Mouse (Mus musculus) activated CD4-positive, CD25-positive, alpha-beta regulatory T cell, adult 4 months (primary cell): ENCODE results near the gene Itpr1. TPM values are rescaled to one million over a fixed set of nuclear protein-coding genes. Genes with fewer than 3 reads are reported as not detected.
A peak's percentile ranks its signal among the peaks of the same experiment; 100 is the strongest.

ENCODE experiments used
- ATAC-seq: one replicate; pipeline ENCODE4 v1.8.0; 2017
- polyA plus RNA-seq, 2 experiments: library from polyadenylated mRNA; unstranded; fragments of 100-300 nt; shearing (Covaris generic); gene quantifications; one replicate each; pipeline ENCODE4 v1.2.1; 2017

The Itpr1 gene
- polyA plus RNA-seq, 2 experiments from 2014 or later: 15.8 to 21.2 TPM

DNA sequence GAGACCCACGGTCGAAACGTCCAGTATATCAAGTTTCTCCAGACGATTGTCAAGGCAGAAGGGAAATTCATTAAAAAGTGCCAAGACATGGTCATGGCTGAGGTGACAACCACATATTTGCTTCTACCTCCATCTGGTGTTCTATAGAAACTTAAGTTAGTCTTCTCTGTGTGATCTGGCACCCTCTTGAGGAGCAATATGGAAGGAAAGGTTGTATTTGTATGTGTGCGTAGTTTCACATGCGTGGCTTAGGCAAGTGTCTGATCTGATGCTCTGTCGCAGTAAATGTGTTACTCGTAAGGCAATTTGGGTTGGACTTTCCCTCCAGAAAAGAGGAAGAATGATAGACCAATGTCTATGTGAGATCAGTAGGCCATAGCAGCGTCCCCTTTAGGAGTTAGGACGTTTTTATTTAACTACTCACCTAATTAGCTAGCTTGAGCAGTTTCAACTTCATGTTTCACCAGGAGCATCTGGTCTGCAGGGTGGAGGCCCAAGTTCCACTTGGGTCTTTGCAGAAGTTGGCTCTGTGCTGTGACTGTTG, 188.6 kb downstream of the Itpr1 start:
- ATAC-seq: no peak

DNA sequence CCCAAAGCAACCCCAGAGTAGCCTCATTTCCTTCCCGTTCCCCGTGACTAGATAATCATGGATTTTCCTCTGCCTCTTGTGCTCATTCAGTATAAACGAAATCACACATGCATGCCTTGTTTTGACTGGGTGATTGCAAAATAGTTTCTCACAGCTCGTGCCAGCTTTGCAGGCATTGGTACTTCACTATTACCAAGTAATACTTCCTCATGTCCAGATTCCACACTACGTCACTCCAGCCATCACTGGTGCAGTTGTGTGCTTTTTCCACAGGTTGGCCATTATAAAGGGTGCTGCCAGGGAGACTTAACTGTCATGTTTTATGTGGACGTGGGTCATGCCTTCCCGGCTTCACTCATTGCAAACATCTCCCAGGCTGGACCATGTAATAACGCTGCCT, 191.8 kb downstream of the Itpr1 start:
- ATAC-seq: no peak

DNA sequence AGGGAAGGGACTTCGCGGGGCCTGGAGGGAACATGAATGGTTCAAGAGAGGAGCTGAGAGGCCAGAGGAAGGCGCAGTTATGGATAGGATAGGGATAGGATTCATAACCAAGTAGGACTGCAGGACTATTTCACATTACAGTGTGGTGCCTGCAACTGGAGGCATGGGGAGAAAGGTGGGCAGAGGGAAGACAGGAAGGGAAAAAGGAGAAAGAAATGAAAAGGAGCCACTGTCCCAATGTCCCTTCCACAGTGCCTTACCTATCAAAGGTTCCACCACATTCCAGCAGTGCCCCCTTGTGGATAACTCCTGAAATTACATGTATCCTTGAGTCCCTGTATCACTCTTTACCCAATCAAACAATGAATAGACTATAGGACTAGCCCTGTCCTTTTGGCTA, 195.2 kb downstream of the Itpr1 start:
- ATAC-seq: peak; percentile 85

DNA sequence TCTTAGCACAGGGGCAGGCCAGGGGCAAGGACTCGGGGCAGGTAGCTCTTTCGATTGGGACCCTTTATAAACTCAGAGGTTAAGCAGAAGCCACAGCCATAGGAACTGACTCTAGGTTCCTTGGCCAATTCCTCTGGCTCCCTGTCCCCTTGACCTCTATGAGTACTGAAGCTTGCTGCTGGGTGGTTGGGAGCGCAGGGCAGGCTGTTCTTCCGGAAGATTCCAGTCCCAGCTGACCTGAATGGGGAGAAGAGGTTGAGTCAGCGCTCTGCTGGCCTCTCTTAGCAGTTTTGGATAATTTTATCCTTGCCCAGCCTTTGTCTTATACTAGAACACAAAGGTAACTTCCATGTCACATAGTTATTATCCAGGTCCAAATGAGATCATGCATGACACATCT, 195.8 kb downstream of the Itpr1 start:
- no peak for ATAC-seq

DNA sequence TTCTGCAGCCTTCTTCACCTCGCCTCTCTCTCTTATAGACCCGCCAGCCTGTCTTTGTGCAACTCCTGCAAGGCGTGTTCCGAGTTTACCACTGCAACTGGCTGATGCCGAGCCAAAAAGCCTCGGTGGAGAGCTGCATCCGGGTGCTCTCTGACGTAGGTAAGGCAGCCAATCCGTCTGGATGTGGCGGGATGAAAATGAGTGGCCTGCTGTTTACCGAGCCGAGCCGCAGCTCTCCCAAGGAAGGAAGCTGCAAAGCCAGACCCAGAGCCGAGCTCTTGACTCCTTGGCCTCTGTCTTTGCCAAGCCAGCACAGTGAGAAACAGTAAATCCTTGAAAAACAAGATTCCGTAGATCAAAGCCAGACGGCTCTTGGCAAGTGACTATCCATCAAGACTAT, 197.9 kb downstream of the Itpr1 start:
- ATAC-seq: no peak

DNA sequence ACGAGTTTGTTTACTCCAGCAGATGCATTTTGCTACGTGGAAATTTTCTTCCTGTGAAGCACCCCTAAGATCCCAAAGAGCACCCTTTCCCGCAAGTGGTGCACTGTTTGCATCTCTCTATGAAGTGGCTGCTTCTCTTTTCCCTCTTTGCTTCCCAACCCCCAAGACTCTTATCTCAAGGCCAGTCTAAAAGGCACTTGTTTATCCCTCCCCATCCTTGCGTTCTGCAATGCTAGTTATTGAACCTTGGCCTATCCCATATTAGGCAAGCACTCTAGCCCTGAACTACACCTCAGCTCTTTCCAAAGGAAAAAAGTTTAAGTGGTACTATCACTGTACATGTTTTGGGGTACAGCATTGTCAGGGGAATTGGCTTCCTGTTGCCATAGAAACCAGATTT, 198.3 kb downstream of the Itpr1 start:
- ATAC-seq: no peak

DNA sequence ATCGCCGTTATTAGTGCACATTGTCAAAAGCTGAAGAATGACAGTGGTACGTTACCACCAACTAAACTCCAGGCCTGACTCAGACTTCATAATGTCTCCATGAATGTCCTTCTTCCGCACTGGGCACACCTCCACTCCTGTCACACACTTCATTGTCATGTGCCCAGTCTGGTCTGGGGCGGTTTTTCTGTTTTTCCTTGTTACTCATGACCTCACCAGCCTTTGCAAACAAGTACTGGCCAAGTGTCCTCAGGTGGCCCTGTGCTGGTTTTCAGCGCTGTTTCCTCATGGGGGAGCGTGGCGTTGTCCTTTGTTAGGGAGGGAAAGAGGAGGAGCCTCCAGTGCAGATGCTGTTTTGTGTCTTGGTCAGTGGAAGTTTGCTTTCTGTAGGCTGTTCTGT, 200.1 kb downstream of the Itpr1 start:
- no peak for ATAC-seq

DNA sequence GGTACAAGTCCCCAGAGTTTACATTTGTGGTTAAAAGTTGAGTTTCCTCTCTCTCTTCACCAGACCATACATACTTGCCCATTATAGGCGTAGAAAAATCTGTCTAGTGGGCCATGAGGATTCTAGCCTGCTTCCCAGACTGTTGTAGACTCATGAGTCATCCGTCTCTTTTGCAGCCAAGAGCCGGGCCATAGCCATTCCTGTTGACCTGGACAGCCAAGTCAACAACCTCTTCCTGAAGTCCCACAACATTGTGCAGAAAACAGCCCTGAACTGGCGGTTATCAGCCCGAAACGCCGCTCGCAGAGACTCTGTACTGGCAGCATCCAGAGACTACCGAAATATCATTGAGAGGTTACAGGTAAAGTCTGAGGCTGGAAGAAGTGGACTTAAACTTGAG, 200.7 kb downstream of the Itpr1 start:
- no peak for ATAC-seq

DNA sequence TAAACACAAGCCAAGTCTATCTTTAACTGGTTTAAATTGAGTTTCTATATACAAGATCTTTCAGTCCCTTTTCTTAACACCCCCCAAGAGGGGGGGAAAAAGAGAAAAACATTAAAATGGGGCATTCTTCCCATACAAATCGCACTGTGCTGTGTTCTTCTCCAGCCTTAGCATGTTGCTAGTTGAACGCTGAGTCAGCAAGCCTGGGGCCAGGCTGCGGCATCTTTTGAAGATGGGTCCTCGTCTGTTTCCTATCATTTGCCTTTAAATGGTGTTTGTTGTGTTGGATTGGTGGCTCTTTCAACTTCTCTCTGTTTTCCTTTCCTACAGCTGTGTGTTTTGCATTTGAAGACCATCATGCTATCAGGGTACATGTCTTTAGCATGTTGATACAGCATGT, 203.0 kb downstream of the Itpr1 start:
- no peak for ATAC-seq

DNA sequence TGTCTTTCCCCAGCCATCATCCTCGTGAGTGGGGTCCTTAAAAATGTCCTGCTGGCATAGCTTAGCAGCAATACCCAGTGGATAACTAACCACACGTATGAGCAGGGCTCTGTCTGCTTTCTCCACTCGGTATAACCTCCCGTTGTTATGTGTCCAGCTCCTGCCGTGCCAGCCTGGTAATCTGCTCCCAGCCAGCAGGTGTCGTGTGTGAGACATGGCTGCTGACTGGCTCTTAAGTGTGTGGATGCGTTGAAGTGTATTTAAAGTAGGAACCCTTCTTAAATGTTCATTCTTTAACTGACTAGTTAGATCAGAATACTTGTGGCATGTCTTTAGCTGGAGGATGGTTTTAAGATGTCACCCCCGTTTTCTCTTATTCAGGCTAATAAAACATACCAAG, 204.6 kb downstream of the Itpr1 start:
- peak; percentile 80 for ATAC-seq

DNA sequence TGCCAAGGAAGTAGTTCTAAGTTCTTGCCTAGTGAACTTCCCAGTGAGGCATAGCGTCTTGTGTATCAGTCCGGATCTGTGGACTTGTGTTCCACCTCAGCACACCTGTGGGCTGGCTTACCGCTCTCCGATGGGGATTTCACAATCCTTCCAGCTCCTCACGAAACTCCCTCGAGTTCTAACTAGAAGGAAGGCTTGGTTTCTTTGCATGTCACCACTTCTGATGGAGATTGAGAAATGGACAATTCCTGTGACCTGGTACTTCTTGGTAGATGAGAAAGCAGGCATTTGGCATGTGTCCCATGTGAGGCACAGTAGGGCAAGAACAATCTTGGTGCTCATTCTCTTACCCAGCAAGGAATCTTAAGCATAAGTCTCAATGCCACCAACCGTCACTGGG, 205.3 kb downstream of the Itpr1 start:
- ATAC-seq: no peak

DNA sequence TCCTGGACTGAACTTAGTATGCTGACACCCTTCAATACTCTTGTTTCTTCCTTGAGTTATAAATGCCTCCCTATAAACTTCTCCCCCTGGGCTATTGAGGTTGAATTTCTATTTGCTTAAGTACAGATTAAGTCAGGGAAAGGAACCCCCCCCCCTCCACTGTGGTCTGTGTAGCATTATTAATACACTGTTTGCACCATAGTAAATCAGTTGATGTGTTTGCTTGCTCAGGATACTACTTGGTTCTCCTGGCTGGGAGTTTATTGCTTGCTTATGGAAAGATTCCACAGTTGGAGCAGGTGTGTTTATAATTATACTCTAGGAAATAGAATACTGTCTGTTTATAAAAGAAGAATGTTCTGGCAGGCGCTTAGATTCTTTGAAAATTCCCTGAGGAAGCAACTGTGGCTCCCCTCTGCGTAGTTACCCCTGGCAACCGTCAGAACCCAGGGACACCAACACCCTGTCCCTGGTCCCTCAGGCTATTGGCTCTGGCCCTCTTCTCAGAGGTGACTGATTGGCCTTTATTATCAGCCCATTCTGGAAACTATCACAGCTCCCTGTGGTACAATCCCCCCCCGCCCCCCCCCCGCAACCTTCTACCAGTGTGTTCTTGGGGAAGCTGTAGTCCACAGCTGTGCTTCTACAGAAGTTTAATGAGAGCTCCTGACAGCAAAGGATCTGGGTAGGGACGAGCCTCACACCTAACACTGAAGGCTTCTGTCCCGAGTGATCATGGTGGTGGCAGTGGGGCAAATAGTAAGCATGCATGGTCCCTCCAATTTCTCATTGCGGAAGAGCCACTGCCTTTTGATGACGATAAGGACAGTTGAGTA, 212.1 kb downstream of the Itpr1 start:
- no peak for ATAC-seq

DNA sequence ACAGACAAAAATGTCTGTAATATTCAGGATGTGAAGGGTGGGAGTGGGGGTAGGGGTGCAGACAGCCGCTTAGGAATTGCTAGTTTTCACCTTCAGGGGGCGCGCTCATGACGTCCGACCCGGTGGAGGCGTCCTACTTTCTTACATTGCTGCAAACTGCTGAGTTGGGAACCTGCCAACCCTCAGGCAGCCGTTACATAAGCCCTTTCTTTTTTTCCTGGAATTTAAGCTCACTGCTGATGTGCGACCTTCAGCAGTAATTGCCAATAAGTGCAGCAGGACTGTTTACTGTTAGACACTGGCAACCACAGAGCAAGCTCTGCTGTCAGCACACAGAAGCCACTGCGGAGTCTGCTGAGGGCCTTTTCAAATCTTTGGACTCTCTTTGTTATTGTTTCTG, 213.9 kb downstream of the Itpr1 start:
- ATAC-seq: peak; percentile 91

DNA sequence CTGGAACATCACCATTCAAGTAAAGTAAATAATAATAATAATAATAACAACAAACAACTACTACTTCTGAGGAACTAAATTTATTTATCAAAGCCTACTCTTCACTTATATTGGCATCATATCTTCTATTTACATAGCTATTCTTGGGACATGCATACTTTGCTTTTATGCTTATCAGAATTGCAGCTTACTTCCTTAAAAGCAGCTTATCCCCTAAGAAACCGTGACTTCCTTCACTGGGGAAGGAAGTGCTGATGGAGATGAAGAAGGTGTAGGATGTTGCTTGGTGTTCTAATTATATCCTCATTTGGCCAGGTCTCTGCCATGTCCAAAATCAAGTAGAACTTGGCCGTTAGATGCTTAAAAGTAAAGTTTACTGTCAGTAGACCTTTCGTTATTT, 215.5 kb downstream of the Itpr1 start:
- ATAC-seq: no peak

DNA sequence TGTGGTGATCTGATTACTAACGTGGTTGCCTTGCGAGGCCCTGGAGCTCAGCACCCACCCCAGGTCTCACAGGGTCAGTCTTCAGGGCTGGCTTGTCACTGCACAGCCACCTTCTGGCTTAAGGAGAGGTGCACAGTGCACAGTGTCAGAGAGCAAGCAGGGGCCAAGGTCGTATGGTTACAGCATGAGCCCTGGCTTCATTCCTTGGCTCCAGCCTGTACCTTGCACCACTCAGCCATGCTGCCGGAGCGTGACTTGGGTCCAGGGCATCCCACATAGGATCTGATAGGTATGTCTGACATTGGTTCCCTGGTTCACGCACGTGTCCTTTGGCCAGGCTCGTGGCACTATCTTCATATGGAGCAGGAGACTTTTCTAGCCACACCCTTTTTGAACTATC, 217.1 kb downstream of the Itpr1 start:
- no peak for ATAC-seq

DNA sequence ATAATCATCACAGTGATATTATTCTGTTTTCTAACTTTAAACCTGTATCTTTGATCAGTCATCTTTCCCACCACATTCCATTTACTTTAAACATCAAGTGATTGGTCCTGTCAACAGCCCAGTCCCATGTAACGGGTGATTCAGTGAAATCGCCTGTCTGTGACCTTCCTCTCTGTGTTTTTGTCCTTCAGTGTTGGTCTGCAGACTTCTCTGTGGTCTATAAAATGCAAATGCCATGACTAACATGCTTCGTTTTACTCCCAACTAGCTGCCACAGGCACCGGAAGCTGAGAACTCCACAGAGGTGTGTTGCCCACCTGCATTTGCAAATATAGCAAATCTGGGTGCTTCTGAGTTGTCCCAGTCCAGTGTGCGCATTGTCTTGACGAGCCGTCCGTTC, 218.3 kb downstream of the Itpr1 start:
- ATAC-seq: no peak

DNA sequence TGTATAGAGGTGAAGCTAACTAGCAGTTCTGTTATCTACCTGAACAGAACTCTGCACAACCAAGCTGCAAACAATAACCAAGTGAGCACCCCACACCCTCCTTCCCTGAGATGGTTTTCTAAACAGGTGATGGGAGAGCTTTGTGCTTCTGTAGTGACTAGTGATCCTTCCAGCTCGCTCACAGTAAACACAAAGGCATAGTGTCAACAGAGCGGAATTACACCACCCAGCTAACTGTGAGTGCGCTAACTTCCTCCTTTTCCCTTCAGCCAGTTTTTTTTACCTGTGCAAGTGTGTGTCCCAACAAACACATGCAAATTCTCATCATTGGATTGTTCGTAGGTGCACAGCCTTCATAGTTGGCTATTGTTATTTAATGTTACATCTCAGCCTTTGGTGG, 219.9 kb downstream of the Itpr1 start:
- ATAC-seq: no peak

DNA sequence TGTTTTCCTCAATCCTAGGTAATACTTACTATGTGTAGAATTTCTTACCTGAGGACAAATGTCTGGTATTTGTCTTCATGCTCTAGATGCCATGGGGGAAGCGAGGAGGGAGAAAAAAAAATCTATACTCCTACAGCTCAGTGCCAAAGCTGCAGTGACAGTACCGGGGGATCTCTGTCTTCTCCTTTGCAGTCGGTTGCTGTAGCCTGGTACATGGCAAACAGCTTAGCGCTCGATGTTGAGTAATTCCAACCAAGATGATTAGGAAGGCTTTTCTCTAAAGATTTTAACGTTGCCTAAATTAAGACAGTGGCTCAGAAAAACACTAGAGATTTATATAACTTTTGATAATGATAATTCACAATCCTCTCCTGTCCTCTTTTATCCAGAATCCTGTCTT, 221.9 kb downstream of the Itpr1 start:
- no peak for ATAC-seq

DNA sequence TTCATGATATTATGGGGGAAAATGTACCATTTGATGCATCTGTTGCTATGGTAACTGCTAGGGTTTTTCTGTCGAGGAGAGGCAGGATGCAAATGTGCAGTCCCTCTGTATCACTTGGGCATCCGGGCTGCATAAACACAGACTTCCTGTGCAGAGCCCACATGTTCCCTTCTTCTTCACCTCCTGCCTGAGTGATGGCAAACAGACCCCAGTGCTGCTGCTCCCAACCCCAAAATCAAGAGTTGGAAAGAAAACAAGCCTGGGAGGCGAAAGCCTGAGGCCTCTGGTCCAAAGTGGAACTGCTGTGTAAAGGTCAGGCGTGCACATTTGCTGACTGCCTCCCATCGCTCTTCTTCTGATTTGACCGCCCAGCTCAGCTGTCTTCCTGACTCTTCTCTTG, 222.6 kb downstream of the Itpr1 start:
- ATAC-seq: peak; percentile 97

DNA sequence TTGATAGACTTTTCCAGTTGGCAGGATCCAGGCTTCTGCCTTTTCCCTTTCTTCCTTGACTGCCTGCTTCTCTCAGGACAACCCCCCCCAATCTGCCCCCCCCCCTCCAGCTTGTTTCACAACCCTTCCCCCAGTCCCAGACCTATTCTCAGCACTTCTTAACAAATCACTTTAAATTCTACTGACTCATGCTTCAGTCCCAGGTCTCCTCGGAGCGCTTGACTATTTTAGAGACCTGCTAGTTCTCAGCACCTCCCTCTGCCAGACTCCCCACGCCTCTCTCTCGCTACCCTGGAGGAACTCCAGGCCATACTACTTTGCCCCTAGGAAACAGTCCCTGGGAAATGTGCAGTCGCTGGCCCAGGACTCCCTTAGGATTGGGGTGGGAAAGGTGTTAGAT, 223.7 kb downstream of the Itpr1 start:
- ATAC-seq: no peak

DNA sequence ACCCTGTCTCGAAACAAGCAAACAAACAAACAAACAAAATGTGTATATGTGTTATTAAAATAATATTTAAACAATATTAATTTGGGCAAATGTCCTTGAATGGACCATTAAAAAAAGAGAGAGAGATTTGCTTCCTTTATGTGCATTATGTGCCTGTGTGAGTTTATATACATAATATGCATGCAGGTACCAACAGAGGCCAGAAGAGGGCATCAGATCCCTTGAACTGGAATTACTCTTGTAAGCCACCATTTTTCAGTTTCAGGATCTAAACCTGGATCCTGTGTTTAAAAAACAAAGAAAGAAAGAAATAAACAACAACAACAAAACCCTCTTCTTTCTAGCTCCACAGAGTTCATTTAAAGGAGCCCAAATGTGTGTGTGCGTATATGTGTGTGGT, 228.4 kb downstream of the Itpr1 start:
- no peak for ATAC-seq

DNA sequence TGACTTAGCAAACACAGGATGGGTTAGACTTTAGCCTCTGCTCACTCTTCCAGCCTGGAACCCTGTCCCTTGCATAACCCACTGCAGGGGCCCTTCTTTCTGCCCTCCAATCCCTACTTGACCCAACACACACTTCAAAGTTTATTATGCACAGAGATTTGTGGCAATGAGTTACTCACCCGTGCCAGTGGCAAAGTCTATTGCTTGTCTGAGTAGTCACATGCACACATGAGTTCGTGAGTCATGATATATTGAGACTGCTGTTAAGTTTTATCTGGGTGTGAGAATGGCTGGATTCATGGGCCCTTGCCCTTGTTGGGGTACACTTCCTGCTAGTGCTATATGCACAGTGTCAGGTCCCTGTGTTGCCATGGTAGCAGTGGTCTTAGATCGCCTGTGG, 229.4 kb downstream of the Itpr1 start:
- no peak for ATAC-seq

DNA sequence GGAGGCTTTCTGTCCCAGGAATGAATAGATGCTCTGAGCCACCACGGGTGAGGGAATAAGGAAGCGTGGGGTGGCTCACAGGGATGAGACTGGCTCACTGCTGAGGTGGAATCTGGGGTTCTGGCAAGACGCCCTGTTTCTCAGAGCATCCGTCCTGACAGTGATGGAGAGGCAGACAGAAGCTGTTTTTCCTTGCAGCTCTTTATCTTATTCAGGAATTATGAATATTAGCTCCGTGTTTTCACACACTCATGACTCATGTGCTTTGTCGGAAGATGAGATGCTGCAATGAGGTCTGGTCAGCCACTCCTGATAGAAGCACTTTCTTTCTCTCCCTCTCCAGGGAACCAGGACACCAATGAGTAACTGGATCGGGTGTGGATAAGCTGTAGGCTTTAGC, 231.5 kb downstream of the Itpr1 start:
- ATAC-seq: no peak

DNA sequence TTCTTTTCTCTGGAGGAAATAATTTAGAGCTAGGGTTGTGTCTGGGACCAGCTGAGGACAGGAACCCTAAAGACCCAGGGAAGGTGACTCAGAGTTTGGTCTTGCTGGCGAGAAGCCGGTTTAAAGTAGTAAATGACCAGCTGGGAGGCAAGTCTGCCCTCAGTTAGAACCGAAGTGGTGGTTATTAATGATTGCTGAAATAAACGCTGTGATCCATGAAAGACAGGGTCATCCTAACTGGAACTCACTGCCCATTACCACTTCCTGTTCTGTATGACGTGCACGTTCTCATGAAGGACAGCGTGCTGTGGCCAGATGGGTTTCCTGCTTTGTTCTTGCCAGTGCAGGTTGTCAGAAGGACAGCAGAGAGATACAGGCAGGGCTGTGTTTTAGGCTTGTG, 232.1 kb downstream of the Itpr1 start:
- ATAC-seq: no peak

DNA sequence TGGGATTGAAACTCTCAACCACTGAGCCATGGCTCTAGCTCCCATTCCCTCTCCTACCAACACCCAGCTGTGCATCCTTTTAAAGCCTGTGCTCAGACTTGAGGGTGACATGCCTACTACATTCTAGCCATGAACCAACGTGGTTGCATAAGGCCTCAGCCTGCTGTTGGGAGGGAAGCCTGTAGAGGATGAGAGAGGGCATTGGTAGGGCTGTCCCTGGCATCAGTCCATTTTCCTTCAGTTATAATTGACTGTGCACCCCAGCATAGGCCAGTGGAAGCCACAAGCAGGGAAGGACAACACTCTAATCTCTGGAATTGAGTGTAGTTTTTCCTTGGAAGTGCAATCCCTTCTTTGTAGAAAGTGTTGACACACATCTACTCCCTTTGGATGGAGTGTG, 233.9 kb downstream of the Itpr1 start:
- ATAC-seq: no peak
